Mouse (Mus musculus): Measurements from ENCODE around the gene Ralgapa2. TPM values are rescaled to one million over a fixed set of nuclear protein-coding genes. Genes with fewer than 3 reads are reported as not detected.

Ralgapa2 gene
- polyA plus RNA-seq, 1 experiment from 2014 or later: 12.4 TPM

GRCm38 (mm10) chr2:146219791-146220190, 292.4 kb downstream of the Ralgapa2 start:
- no peak for ATAC-seq

GRCm38 (mm10) chr2:146218881-146219535, 293.1 kb downstream of the Ralgapa2 start:
- no peak for ATAC-seq
- Histone ChIP-seq H3K4me3 (ENCODE audit: low read depth, low read length) (no peak overlapping the region), H3K27ac (ENCODE audit: low read length) (0 out of 2 replicates have a peak overlapping the region, but pooled peaks have one; percentile 11), H3K4me1 (ENCODE audit: control insufficient read depth, insufficient read depth, low read length) (peaks cover 35% of the 10 kb centered on the region), H3K27me3 (ENCODE audit: control insufficient read depth, insufficient read depth, low read depth, low read length) (no peaks in the 10 kb centered on the region), H3K4me2 (ENCODE audit: low read length) (peak overlapping the region; percentile 35), H3K9ac (ENCODE audit: low read depth, low read length) (peak overlapping the region; percentile 32; the same call in 1 of the 2 replicates), H3K9me3 (replicated peaks; ENCODE audit: control insufficient read depth, low read length, poor library complexity, severe bottlenecking) (no peaks in the 10 kb centered on the region), H3K36me3 (ENCODE audit: control insufficient read depth, insufficient read depth, low read length) (no peaks in the 10 kb centered on the region)
- WGBS: 5% methylated on average over 19 of the region's 19 CpGs

More at GRCm38 (mm10) chr2:146219791-146220190, 292.4 kb downstream of the Ralgapa2 start:
- H3K9ac ChIP-seq (ENCODE audit: low read depth, low read length): no peak overlapping the region
- peaks cover 35% of the 10 kb centered on the region for H3K4me1 ChIP-seq (ENCODE audit: control insufficient read depth, insufficient read depth, low read length)
- peak overlapping the region; percentile 12; the same call in 1 of the 2 replicates for H3K4me2 ChIP-seq (ENCODE audit: low read length)
- H3K27me3 ChIP-seq (ENCODE audit: control insufficient read depth, insufficient read depth, low read depth, low read length): no peaks in the 10 kb centered on the region
- no peak overlapping the region for H3K27ac ChIP-seq (ENCODE audit: low read length)
- no peaks in the 10 kb centered on the region for H3K36me3 ChIP-seq (ENCODE audit: control insufficient read depth, insufficient read depth, low read length)
- 13% methylated on average over 11 of the region's 11 CpGs for WGBS
- no peak overlapping the region for H3K4me3 ChIP-seq (ENCODE audit: low read depth, low read length)
- H3K9me3 ChIP-seq (replicated peaks; ENCODE audit: control insufficient read depth, low read length, poor library complexity, severe bottlenecking): no peaks in the 10 kb centered on the region

GRCm38 (mm10) chr2:146218161-146218691, 293.9 kb downstream of the Ralgapa2 start:
- WGBS: 2% methylated on average over 37 of the region's 40 CpGs
- H3K9me3 ChIP-seq (replicated peaks; ENCODE audit: control insufficient read depth, low read length, poor library complexity, severe bottlenecking): no peaks in the 10 kb centered on the region
- peak overlapping the region; percentile 49 for H3K9ac ChIP-seq (ENCODE audit: low read depth, low read length)
- ATAC-seq: peak; percentile 7; the same call in 1 of the 2 replicates
- H3K4me3 ChIP-seq (ENCODE audit: low read depth, low read length): peak overlapping the region; percentile 19
- H3K27ac ChIP-seq (ENCODE audit: low read length): peak overlapping the region; percentile 55
- peaks cover 35% of the 10 kb centered on the region for H3K4me1 ChIP-seq (ENCODE audit: control insufficient read depth, insufficient read depth, low read length)
- no peaks in the 10 kb centered on the region for H3K36me3 ChIP-seq (ENCODE audit: control insufficient read depth, insufficient read depth, low read length)
- peak overlapping the region; percentile 53 for H3K4me2 ChIP-seq (ENCODE audit: low read length)
- no peaks in the 10 kb centered on the region for H3K27me3 ChIP-seq (ENCODE audit: control insufficient read depth, insufficient read depth, low read depth, low read length)

- H3K9me3 ChIP-seq (replicated peaks; ENCODE audit: control insufficient read depth, low read length, poor library complexity, severe bottlenecking): no peaks in the 10 kb centered on the region
- H3K4me3 ChIP-seq (ENCODE audit: low read depth, low read length): no peak overlapping the region
- peak overlapping the region; percentile 49; the same call in 1 of the 2 replicates for H3K9ac ChIP-seq (ENCODE audit: low read depth, low read length)
- H3K36me3 ChIP-seq (ENCODE audit: control insufficient read depth, insufficient read depth, low read length): no peaks in the 10 kb centered on the region
- H3K4me1 ChIP-seq (ENCODE audit: control insufficient read depth, insufficient read depth, low read length): peaks cover 35% of the 10 kb centered on the region
- 3% methylated on average over 16 of the region's 16 CpGs for WGBS
- peak overlapping the region; percentile 53; the same call in 1 of the 2 replicates for H3K4me2 ChIP-seq (ENCODE audit: low read length)
- H3K27me3 ChIP-seq (ENCODE audit: control insufficient read depth, insufficient read depth, low read depth, low read length): no peaks in the 10 kb centered on the region
- H3K27ac ChIP-seq (ENCODE audit: low read length): peak overlapping the region; percentile 55
- ATAC-seq: no peak
Measured at GRCm38 (mm10) chr2:146217227-146217980, 294.7 kb downstream of the Ralgapa2 start.

GRCm38 (mm10) chr2:146216111-146217064, 295.8 kb downstream of the Ralgapa2 start:
- no peak for ATAC-seq
- H3K27ac ChIP-seq (ENCODE audit: low read length): no peak overlapping the region

GRCm38 (mm10) chr2:146214715-146215114, 297.4 kb downstream of the Ralgapa2 start:
- Histone ChIP-seq H3K9me3 (replicated peaks; ENCODE audit: control insufficient read depth, low read length, poor library complexity, severe bottlenecking) (no peaks in the 10 kb centered on the region), H3K4me3 (ENCODE audit: low read depth, low read length) (no peak overlapping the region), H3K27ac (ENCODE audit: low read length) (no peak overlapping the region), H3K4me1 (ENCODE audit: control insufficient read depth, insufficient read depth, low read length) (peaks cover 24% of the 10 kb centered on the region), H3K9ac (ENCODE audit: low read depth, low read length) (no peak overlapping the region), H3K4me2 (ENCODE audit: low read length) (no peak overlapping the region), H3K27me3 (ENCODE audit: control insufficient read depth, insufficient read depth, low read depth, low read length) (no peaks in the 10 kb centered on the region), H3K36me3 (ENCODE audit: control insufficient read depth, insufficient read depth, low read length) (no peaks in the 10 kb centered on the region)
- no peak for ATAC-seq
- under 1% methylated on average over 9 of the region's 9 CpGs for WGBS

More at GRCm38 (mm10) chr2:146216111-146217064, 295.8 kb downstream of the Ralgapa2 start:
- Histone ChIP-seq H3K4me1 (ENCODE audit: control insufficient read depth, insufficient read depth, low read length) (peaks cover 33% of the 10 kb centered on the region), H3K4me2 (ENCODE audit: low read length) (no peak overlapping the region), H3K27me3 (ENCODE audit: control insufficient read depth, insufficient read depth, low read depth, low read length) (no peaks in the 10 kb centered on the region), H3K4me3 (ENCODE audit: low read depth, low read length) (no peak overlapping the region), H3K36me3 (ENCODE audit: control insufficient read depth, insufficient read depth, low read length) (no peaks in the 10 kb centered on the region), H3K9ac (ENCODE audit: low read depth, low read length) (no peak overlapping the region), H3K9me3 (replicated peaks; ENCODE audit: control insufficient read depth, low read length, poor library complexity, severe bottlenecking) (no peaks in the 10 kb centered on the region)
- WGBS: 20% methylated on average over 14 of the region's 14 CpGs

GRCm38 (mm10) chr2:146210968-146211367, 301.2 kb downstream of the Ralgapa2 start:
- Histone ChIP-seq H3K36me3 (ENCODE audit: control insufficient read depth, insufficient read depth, low read length) (no peaks in the 10 kb centered on the region), H3K27ac (ENCODE audit: low read length) (no peak overlapping the region), H3K4me3 (ENCODE audit: low read depth, low read length) (no peak overlapping the region), H3K4me2 (ENCODE audit: low read length) (no peak overlapping the region), H3K9ac (ENCODE audit: low read depth, low read length) (no peak overlapping the region), H3K4me1 (ENCODE audit: control insufficient read depth, insufficient read depth, low read length) (no peaks in the 10 kb centered on the region), H3K9me3 (replicated peaks; ENCODE audit: control insufficient read depth, low read length, poor library complexity, severe bottlenecking) (no peaks in the 10 kb centered on the region), H3K27me3 (ENCODE audit: control insufficient read depth, insufficient read depth, low read depth, low read length) (no peaks in the 10 kb centered on the region)
- ATAC-seq: no peak
- WGBS: 22% methylated on average over 4 of the region's 4 CpGs

GRCm38 (mm10) chr2:146197947-146198346, 314.2 kb downstream of the Ralgapa2 start:
- Histone ChIP-seq H3K27me3 (ENCODE audit: control insufficient read depth, insufficient read depth, low read depth, low read length) (no peaks in the 10 kb centered on the region), H3K9ac (ENCODE audit: low read depth, low read length) (no peak overlapping the region), H3K4me3 (ENCODE audit: low read depth, low read length) (no peak overlapping the region), H3K27ac (ENCODE audit: low read length) (no peak overlapping the region), H3K4me2 (ENCODE audit: low read length) (no peak overlapping the region), H3K9me3 (replicated peaks; ENCODE audit: control insufficient read depth, low read length, poor library complexity, severe bottlenecking) (no peaks in the 10 kb centered on the region), H3K36me3 (ENCODE audit: control insufficient read depth, insufficient read depth, low read length) (no peaks in the 10 kb centered on the region), H3K4me1 (ENCODE audit: control insufficient read depth, insufficient read depth, low read length) (peaks cover 3% of the 10 kb centered on the region)
- WGBS: 89% methylated on average over 7 of the region's 7 CpGs
- no peak for ATAC-seq

All from midbrain, embryonic 16.5 days (tissue).